Mouse (Mus musculus) myocyte (in vitro differentiated cells): ENCODE data around the gene Abca1.

Experiments
- MAX ChIP-seq: IDR thresholded peaks from one replicate; pipeline ENCODE4 v1.6.1; 2011; ENCODE audit warnings: low read depth, mild to moderate bottlenecking, control low read depth
- MYOD1 ChIP-seq, 3 experiments: IDR thresholded peaks; one replicate each; pipeline ENCODE4 v1.6.1; 2011; ENCODE audit warnings: control low read depth in 2 of 3, low read depth in 2 of 3, mild to moderate bottlenecking in 2 of 3, moderate library complexity in 1 of 3; ENCODE audit not compliant: insufficient read length in 2 of 3, control insufficient read depth in 1 of 3
- POLR2A ChIP-seq: IDR thresholded peaks from one replicate; pipeline ENCODE4 v1.6.1; 2011; ENCODE audit warnings: low read depth, mild to moderate bottlenecking, control low read depth, moderate library complexity; ENCODE audit not compliant: insufficient read length
- POLR2AphosphoS2 ChIP-seq: IDR thresholded peaks from one replicate; pipeline ENCODE4 v1.6.1; 2011; ENCODE audit warnings: low read depth, control low read depth; ENCODE audit not compliant: insufficient read length
- REST ChIP-seq: IDR thresholded peaks from one replicate; pipeline ENCODE4 v1.6.1; 2011; ENCODE audit warnings: mild to moderate bottlenecking, control low read depth, moderate library complexity; ENCODE audit not compliant: insufficient read depth, insufficient read length
- TCF12 ChIP-seq: IDR thresholded peaks from one replicate; pipeline ENCODE4 v1.6.1; 2011; ENCODE audit warnings: mild to moderate bottlenecking, control low read depth; ENCODE audit not compliant: poor library complexity, insufficient read depth, severe bottlenecking
- USF1 ChIP-seq: IDR thresholded peaks from one replicate; pipeline ENCODE4 v1.6.1; 2011; ENCODE audit warnings: low read depth, mild to moderate bottlenecking, control low read depth, moderate library complexity

GRCm38 (mm10) chr4:53118643-53119042 lies 41.1 kb downstream of the Abca1 start:
- TF ChIP-seq MAX (no peak), USF1 (no peak), POLR2A (no peak), TCF12 (no peak), REST (no peak), POLR2AphosphoS2 (no peak), MYOD1 (IDR thresholded peaks at IDR 0.05; ENCODE audit: control insufficient read depth in 1 of 3, insufficient read length in 2 of 3, low read depth in 2 of 3) (no peak)
